Mouse (Mus musculus): ENCODE measurements around the gene Rpl28. TPM values are rescaled to one million over a fixed set of nuclear protein-coding genes. Genes with fewer than 3 reads are reported as not detected.

Rpl28 gene
- total and polyA plus RNA-seq, 3 experiments, result 269 to 2,603 (median 526) TPM

GRCm38 (mm10) chr7:4830476-4830875, 37.8 kb downstream of the Rpl28 start:
- DNase-seq (ENCODE audit: extremely low read depth), result no peak
- no peak for TF ChIP-seq CHD2 (IDR thresholded peaks at IDR 0.05; ENCODE audit: low read length)
- no peak for TF ChIP-seq ELF1 (IDR thresholded peaks at IDR 0.05; ENCODE audit: low read depth, low read length)
- no peak for TF ChIP-seq TBP (conservative IDR thresholded peaks at IDR 0.05; ENCODE audit: low read depth, low read length)
- TF ChIP-seq SIN3A (IDR thresholded peaks at IDR 0.05; ENCODE audit: low read length), result no peak
- no peak for TF ChIP-seq ZKSCAN1 (IDR thresholded peaks at IDR 0.05; ENCODE audit: borderline replicate concordance, low read depth, low read length)
- no peak for TF ChIP-seq ZMIZ1 (IDR thresholded peaks at IDR 0.05; ENCODE audit: low read depth, low read length)
- TF ChIP-seq NELFE (IDR thresholded peaks at IDR 0.05; ENCODE audit: low read depth, low read length), result no peak
- TF ChIP-seq CHD1 (IDR thresholded peaks at IDR 0.05; ENCODE audit: low read depth, low read length), result no peak
- no peak for TF ChIP-seq ZNF384 (IDR thresholded peaks at IDR 0.05; ENCODE audit: low read depth, low read length)
- TF ChIP-seq GABPA (IDR thresholded peaks at IDR 0.05; ENCODE audit: insufficient replicate concordance, low read depth, low read length), result no peak
- no peak for TF ChIP-seq USF2 (conservative IDR thresholded peaks at IDR 0.05; ENCODE audit: low read depth, low read length)
- TF ChIP-seq RCOR1 (conservative IDR thresholded peaks at IDR 0.05; ENCODE audit: low read depth, low read length), result no peak
- no peak for TF ChIP-seq E2F4 (IDR thresholded peaks at IDR 0.05; ENCODE audit: insufficient replicate concordance, low read depth, low read length)
- no peak for TF ChIP-seq EP300 (IDR thresholded peaks at IDR 0.05; ENCODE audit: low read length)
- TF ChIP-seq JUN (IDR thresholded peaks at IDR 0.05; ENCODE audit: insufficient read depth, low read depth, low read length), result no peak
- Histone ChIP-seq H3K4me1 (ENCODE audit: control insufficient read depth in 1 of 2, insufficient read depth in 2 of 2) (no peaks in the 10 kb centered on the region), H3K4me3 (replicated peaks in 1 of 3; ENCODE audit: low read depth in 2 of 3, low read length in 2 of 3, poor library complexity in 1 of 3) (no peak overlapping the region), H3K9me3 (replicated peaks; ENCODE audit: low read length) (no peaks in the 10 kb centered on the region), H3K27ac (ENCODE audit: insufficient read depth, low read depth) (no peak overlapping the region), H3K27me3 (replicated peaks) (peaks cover 90% of the 10 kb centered on the region), H3K36me3 (replicated peaks in 1 of 2; ENCODE audit: control insufficient read depth in 1 of 2, insufficient read depth in 1 of 2, low read length in 1 of 2) (no peaks in the 10 kb centered on the region), H3K9ac (ENCODE audit: insufficient read depth, low read depth) (no peak overlapping the region), H3K79me2 (replicated peaks; ENCODE audit: control insufficient read depth, extremely low read depth, insufficient read depth, poor library complexity, severe bottlenecking) (no peaks in the 10 kb centered on the region), H3K4me2 (ENCODE audit: insufficient read depth, low read depth, poor library complexity, severe bottlenecking) (no peak overlapping the region)
- dilution Hi-C loops (cut with MboI; ENCODE audit: extremely low pct_ligation_motif_present, extremely low pct_unique_long_range_greater_than_20kb, low sequenced_read_pairs) (no loop called here), in situ Hi-C loops (cut with MboI; ENCODE audit: low pct_ligation_motif_present, low pct_unique_long_range_greater_than_20kb, low sequenced_read_pairs) (no loop called here)

DNA sequence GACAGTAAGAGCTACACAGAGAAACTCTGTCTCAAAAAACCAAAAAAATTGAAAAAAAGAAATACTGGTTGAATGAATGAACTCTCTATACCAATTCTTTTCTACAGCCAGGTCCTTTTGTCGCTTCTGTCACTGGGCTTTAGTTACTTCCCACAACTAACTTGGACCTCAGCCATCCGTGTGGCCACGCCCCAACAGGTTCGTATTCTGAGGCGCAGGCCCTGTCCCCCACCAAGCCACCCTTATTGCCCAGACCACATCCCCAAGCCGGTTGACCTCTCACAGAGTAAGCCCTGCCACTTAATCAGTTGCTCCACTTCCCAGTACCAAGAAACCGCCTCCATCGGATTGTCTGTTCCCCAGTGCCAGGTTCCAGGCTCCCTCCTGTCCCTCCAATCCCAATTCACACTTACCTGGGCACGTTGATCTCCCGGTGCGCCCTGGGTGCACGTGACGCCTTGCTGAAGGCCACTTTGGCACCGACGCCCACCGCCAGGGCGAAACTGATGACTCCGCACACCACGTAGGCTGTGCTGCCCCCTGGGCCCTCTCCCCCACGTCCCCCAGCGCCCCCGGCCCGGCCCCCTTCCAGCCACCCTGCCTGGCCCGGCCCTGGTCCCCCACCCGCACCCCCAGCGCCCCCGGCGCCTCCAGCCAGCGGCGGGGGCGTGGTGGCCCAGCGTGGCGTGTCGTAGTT, 43.1 kb downstream of the Rpl28 start:
- Histone ChIP-seq H3K36me3 (replicated peaks in 1 of 2; ENCODE audit: control insufficient read depth in 1 of 2, insufficient read depth in 1 of 2, low read length in 1 of 2) (no peaks in the 10 kb centered on the region), H3K9me3 (replicated peaks; ENCODE audit: low read length) (no peaks in the 10 kb centered on the region), H3K4me2 (ENCODE audit: insufficient read depth, low read depth, poor library complexity, severe bottlenecking) (no peak overlapping the region), H3K4me1 (ENCODE audit: control insufficient read depth in 1 of 2, insufficient read depth in 2 of 2) (no peaks in the 10 kb centered on the region), H3K4me3 (replicated peaks in 1 of 3; ENCODE audit: low read depth in 2 of 3, low read length in 2 of 3, poor library complexity in 1 of 3) (no peak overlapping the region), H3K27ac (ENCODE audit: insufficient read depth, low read depth) (no peak overlapping the region), H3K9ac (ENCODE audit: insufficient read depth, low read depth) (no peak overlapping the region), H3K79me2 (replicated peaks; ENCODE audit: control insufficient read depth, extremely low read depth, insufficient read depth, poor library complexity, severe bottlenecking) (no peaks in the 10 kb centered on the region), H3K27me3 (replicated peaks) (peaks cover 85% of the 10 kb centered on the region)
- no peak for TF ChIP-seq IRF4 (IDR thresholded peaks at IDR 0.05; ENCODE audit: low read depth, low read length)
- TF ChIP-seq CHD2 (IDR thresholded peaks at IDR 0.05; ENCODE audit: low read length), result no peak
- TF ChIP-seq E2F4 (IDR thresholded peaks at IDR 0.05; ENCODE audit: insufficient replicate concordance, low read depth, low read length), result no peak
- TF ChIP-seq MYC (IDR thresholded peaks at IDR 0.05; ENCODE audit: low read depth, low read length), result no peak
- TF ChIP-seq ETS1 (conservative IDR thresholded peaks at IDR 0.05; ENCODE audit: low read depth, low read length), result no peak
- no peak for TF ChIP-seq ZNF384 (IDR thresholded peaks at IDR 0.05; ENCODE audit: low read depth, low read length)
- TF ChIP-seq RAD21 (IDR thresholded peaks at IDR 0.05; ENCODE audit: low read depth, low read length), result no peak
- TF ChIP-seq POLR2AphosphoS2 (IDR thresholded peaks at IDR 0.05; ENCODE audit: low read depth, low read length), result no peak
- no peak for TF ChIP-seq MAFK (IDR thresholded peaks at IDR 0.05; ENCODE audit: insufficient replicate concordance, low read length)
- TF ChIP-seq HCFC1 (IDR thresholded peaks at IDR 0.05; ENCODE audit: low read depth, low read length), result no peak
- TF ChIP-seq BHLHE40 (IDR thresholded peaks at IDR 0.05; ENCODE audit: low read depth, low read length), result no peak
- no peak for DNase-seq (ENCODE audit: extremely low read depth)
- dilution Hi-C loops (cut with MboI; ENCODE audit: extremely low pct_ligation_motif_present, extremely low pct_unique_long_range_greater_than_20kb, low sequenced_read_pairs), result no loop called here
- in situ Hi-C loops (cut with MboI; ENCODE audit: low pct_ligation_motif_present, low pct_unique_long_range_greater_than_20kb, low sequenced_read_pairs), result no loop called here

All from CH12.LX (cell line).